Mouse (Mus musculus) lung, postnatal 25 days (tissue): Measurements from ENCODE around the gene Fgf13.

Experiments used
- DNase-seq: peaks from one replicate; pipeline ENCODE4 v3.0.0; 2022; ENCODE audit warnings: low spot score

Fgf13 gene

GRCm38 (mm10) chrX:59186922-59187321, 380.9 kb downstream of the Fgf13 start:
- DNase-seq = no peak

- DNase-seq = no peak
Observed at GRCm38 (mm10) chrX:59182323-59182722, 385.5 kb downstream of the Fgf13 start.

- DNase-seq = no peak
Observed at GRCm38 (mm10) chrX:59179627-59180026, 388.2 kb downstream of the Fgf13 start.

GRCm38 (mm10) chrX:59179081-59179596, 388.7 kb downstream of the Fgf13 start:
- DNase-seq = no peak

- DNase-seq = no peak
Observed at GRCm38 (mm10) chrX:59177653-59178052, 390.2 kb downstream of the Fgf13 start.

- DNase-seq = no peak
Observed at GRCm38 (mm10) chrX:59172200-59172599, 395.7 kb downstream of the Fgf13 start.

GRCm38 (mm10) chrX:59166763-59167162, 401.1 kb downstream of the Fgf13 start:
- DNase-seq = no peak

- no peak for DNase-seq
Observed at GRCm38 (mm10) chrX:59141947-59142346, 425.9 kb downstream of the Fgf13 start.

GRCm38 (mm10) chrX:59134928-59135361, 432.9 kb downstream of the Fgf13 start:
- no peak for DNase-seq

GRCm38 (mm10) chrX:59134166-59134861, 433.6 kb downstream of the Fgf13 start:
- DNase-seq = no peak

GRCm38 (mm10) chrX:59133834-59134165, 434.1 kb downstream of the Fgf13 start:
- no peak for DNase-seq

- DNase-seq = no peak
Observed at GRCm38 (mm10) chrX:59133416-59133815, 434.5 kb downstream of the Fgf13 start.

- DNase-seq = no peak
Observed at GRCm38 (mm10) chrX:59126637-59127036, 441.2 kb downstream of the Fgf13 start.

- DNase-seq = no peak
Observed at GRCm38 (mm10) chrX:59113187-59113586, 454.7 kb downstream of the Fgf13 start.

- no peak for DNase-seq
Observed at GRCm38 (mm10) chrX:59085928-59086327, 481.9 kb downstream of the Fgf13 start.

GRCm38 (mm10) chrX:59080427-59080826, 487.4 kb downstream of the Fgf13 start:
- DNase-seq = no peak

- DNase-seq = no peak
Observed at GRCm38 (mm10) chrX:59072083-59072482, 495.8 kb downstream of the Fgf13 start.

- DNase-seq = no peak
Observed at GRCm38 (mm10) chrX:59063157-59063556, 504.7 kb downstream of the Fgf13 start.

GRCm38 (mm10) chrX:59034969-59035368, 532.9 kb downstream of the Fgf13 start:
- no peak for DNase-seq
